Mouse (Mus musculus) limb, embryonic 13.5 days (tissue): ENCODE measurements at regions not wholly inside any gene's neighbourhood (a gene's known extent, or its start where the extent isn't known, plus 50 kb on each side); places are given as distances from the start of the nearest gene placed in this dataset.
A peak's percentile ranks its signal among the peaks of the same experiment; 100 is the strongest.
"Not testable (repeated sequence)": the region's sequence is repeated elsewhere in the genome, so short reads cannot be mapped to it uniquely, and the experiment has no call there.

ENCODE experiments used
- ATAC-seq: fragments of 200-750 bp; cut with Nextera tagmentation; 2 replicates; pipeline ENCODE4 v1.8.0; 2017; ENCODE audit warnings: low read depth, moderate number of reproducible peaks, moderate TSS enrichment; ENCODE audit not compliant: low FRiP score
- H3K27ac ChIP-seq: fragments of 300-500 bp; sonication (generic); 2 replicates; pipeline ENCODE4 v1.5.1; 2015; ENCODE audit warnings: inconsistent platforms, mild to moderate bottlenecking, moderate library complexity
- H3K27me3 ChIP-seq: fragments of 300-500 bp; sonication (generic); 2 replicates; pipeline ENCODE4 v1.6.1; 2015; ENCODE audit warnings: mild to moderate bottlenecking, inconsistent platforms
- H3K36me3 ChIP-seq: fragments of 300-500 bp; sonication (generic); 2 replicates; pipeline ENCODE4 v1.6.1; 2015; ENCODE audit warnings: inconsistent platforms, mild to moderate bottlenecking, moderate library complexity
- H3K4me1 ChIP-seq: fragments of 300-500 bp; sonication (generic); 2 replicates; pipeline ENCODE4 v1.6.1; 2015; ENCODE audit warnings: inconsistent platforms
- H3K4me2 ChIP-seq: fragments of 300-500 bp; sonication (generic); replicated peaks from 2 replicates; pipeline ENCODE4 v1.6.1; 2015; ENCODE audit warnings: inconsistent platforms, mild to moderate bottlenecking, moderate library complexity
- H3K4me3 ChIP-seq: fragments of 300-500 bp; sonication (generic); 2 replicates; pipeline ENCODE4 v1.5.1; 2015; ENCODE audit warnings: moderate library complexity, mild to moderate bottlenecking, inconsistent platforms
- H3K9ac ChIP-seq: fragments of 300-500 bp; sonication (generic); 2 replicates; pipeline ENCODE4 v1.6.1; 2015; ENCODE audit warnings: mild to moderate bottlenecking, inconsistent platforms
- H3K9me3 ChIP-seq: fragments of 300-500 bp; sonication (generic); 2 replicates; pipeline ENCODE4 v1.6.1; 2016; ENCODE audit warnings: inconsistent platforms
- WGBS: fragments of 180-500 bp; shearing (Covaris S2); methylation state at CpG from one replicate; pipeline ENCODE4 v1.1.7; 2015; 5-methylcytosine and 5-hydroxymethylcytosine counted together

- no peak overlapping the region for H3K4me2 ChIP-seq
- H3K4me1 ChIP-seq, result no peaks in the 10 kb centered on the region
- H3K27ac ChIP-seq, result no peak overlapping the region
- 85% methylated on average over 2 of the region's 2 CpGs for WGBS
- H3K27me3 ChIP-seq, result no peaks in the 10 kb centered on the region
- ATAC-seq, result no peak
- no peak overlapping the region for H3K9ac ChIP-seq
- H3K4me3 ChIP-seq, result no peak overlapping the region
- H3K9me3 ChIP-seq, result no peaks in the 10 kb centered on the region
- no peaks in the 10 kb centered on the region for H3K36me3 ChIP-seq
Measured at GRCm38 (mm10) chr5:5956716-5957115, 207.6 kb upstream of the Steap1 start.

GRCm38 (mm10) chr5:5955783-5956182 lies 206.7 kb upstream of the Steap1 start:
- Histone ChIP-seq H3K27ac (no peak overlapping the region), H3K4me3 (no peak overlapping the region), H3K4me1 (no peaks in the 10 kb centered on the region), H3K9me3 (no peaks in the 10 kb centered on the region), H3K4me2 (no peak overlapping the region), H3K27me3 (no peaks in the 10 kb centered on the region), H3K9ac (no peak overlapping the region), H3K36me3 (no peaks in the 10 kb centered on the region)
- WGBS, result 76% methylated on average over 2 of the region's 2 CpGs
- ATAC-seq, result no peak

- Histone ChIP-seq H3K27ac (no peak overlapping the region), H3K4me3 (no peak overlapping the region), H3K4me2 (no peak overlapping the region), H3K27me3 (no peaks in the 10 kb centered on the region), H3K4me1 (no peaks in the 10 kb centered on the region), H3K36me3 (no peaks in the 10 kb centered on the region), H3K9ac (no peak overlapping the region), H3K9me3 (no peaks in the 10 kb centered on the region)
- no peak for ATAC-seq
- 85% methylated on average over 3 of the region's 3 CpGs for WGBS
Measured at GRCm38 (mm10) chr5:5925796-5926195, 176.7 kb upstream of the Steap1 start.

- Histone ChIP-seq H3K4me1 (no peaks in the 10 kb centered on the region), H3K27ac (no peak overlapping the region), H3K4me3 (no peak overlapping the region), H3K4me2 (no peak overlapping the region), H3K27me3 (no peaks in the 10 kb centered on the region), H3K9ac (no peak overlapping the region), H3K36me3 (no peaks in the 10 kb centered on the region), H3K9me3 (no peaks in the 10 kb centered on the region)
- ATAC-seq, result no peak
- 62% methylated on average over 1 of the region's 1 CpGs for WGBS
Measured at GRCm38 (mm10) chr5:5916427-5916826, 167.3 kb upstream of the Steap1 start.

- no peaks in the 10 kb centered on the region for H3K36me3 ChIP-seq
- WGBS, result 91% methylated on average over 2 of the region's 2 CpGs
- no peak overlapping the region for H3K4me3 ChIP-seq
- H3K27me3 ChIP-seq, result no peaks in the 10 kb centered on the region
- H3K9me3 ChIP-seq, result no peaks in the 10 kb centered on the region
- H3K27ac ChIP-seq, result no peak overlapping the region
- no peak overlapping the region for H3K9ac ChIP-seq
- no peaks in the 10 kb centered on the region for H3K4me1 ChIP-seq
- no peak for ATAC-seq
- H3K4me2 ChIP-seq, result no peak overlapping the region
Measured at GRCm38 (mm10) chr5:5889376-5889775, 140.2 kb upstream of the Steap1 start.

- no peaks in the 10 kb centered on the region for H3K36me3 ChIP-seq
- H3K9me3 ChIP-seq, result no peaks in the 10 kb centered on the region; the same call in 1 of the 2 replicates
- no peaks in the 10 kb centered on the region for H3K27me3 ChIP-seq
- no peaks in the 10 kb centered on the region for H3K4me1 ChIP-seq
- no peak overlapping the region for H3K9ac ChIP-seq
- ATAC-seq, result no peak
- no peak overlapping the region for H3K27ac ChIP-seq
- 87% methylated on average over 5 of the region's 5 CpGs for WGBS
- no peak overlapping the region for H3K4me3 ChIP-seq
- H3K4me2 ChIP-seq, result no peak overlapping the region
Measured at GRCm38 (mm10) chr5:5873425-5873824, 124.3 kb upstream of the Steap1 start.

- 79% methylated on average over 12 of the region's 12 CpGs for WGBS
- Histone ChIP-seq H3K36me3 (no peaks in the 10 kb centered on the region), H3K4me1 (no peaks in the 10 kb centered on the region), H3K9ac (no peak overlapping the region), H3K27me3 (no peaks in the 10 kb centered on the region), H3K27ac (no peak overlapping the region), H3K4me2 (no peak overlapping the region), H3K9me3 (no peaks in the 10 kb centered on the region), H3K4me3 (no peak overlapping the region)
- ATAC-seq, result no peak
Measured at GRCm38 (mm10) chr5:5856146-5856724, 107.1 kb upstream of the Steap1 start.

GRCm38 (mm10) chr5:5845805-5846496 lies 96.8 kb upstream of the Steap1 start:
- H3K4me3 ChIP-seq, result no peak overlapping the region
- no peaks in the 10 kb centered on the region for H3K9me3 ChIP-seq
- H3K4me1 ChIP-seq, result no peaks in the 10 kb centered on the region
- no peak overlapping the region for H3K9ac ChIP-seq
- H3K27ac ChIP-seq, result no peak overlapping the region
- ATAC-seq, result peak; percentile 64; the same call in 1 of the 2 replicates
- WGBS, result 56% methylated on average over 9 of the region's 9 CpGs
- H3K27me3 ChIP-seq, result no peaks in the 10 kb centered on the region
- H3K36me3 ChIP-seq, result no peaks in the 10 kb centered on the region
- H3K4me2 ChIP-seq, result no peak overlapping the region

GRCm38 (mm10) chr5:5844312-5844711 lies 95.2 kb upstream of the Steap1 start:
- Histone ChIP-seq H3K4me2 (no peak overlapping the region), H3K4me3 (no peak overlapping the region), H3K4me1 (no peaks in the 10 kb centered on the region), H3K36me3 (no peaks in the 10 kb centered on the region), H3K9ac (no peak overlapping the region), H3K27ac (no peak overlapping the region), H3K9me3 (no peaks in the 10 kb centered on the region), H3K27me3 (no peaks in the 10 kb centered on the region)
- ATAC-seq, result no peak
- 86% methylated on average over 3 of the region's 3 CpGs for WGBS

GRCm38 (mm10) chr5:5838767-5839166 lies 89.6 kb upstream of the Steap1 start:
- H3K36me3 ChIP-seq, result no peaks in the 10 kb centered on the region
- no peak for ATAC-seq
- H3K9ac ChIP-seq, result no peak overlapping the region
- no peak overlapping the region for H3K4me3 ChIP-seq
- no peak overlapping the region for H3K4me2 ChIP-seq
- no peaks in the 10 kb centered on the region for H3K27me3 ChIP-seq
- H3K4me1 ChIP-seq, result no peaks in the 10 kb centered on the region
- H3K27ac ChIP-seq, result no peak overlapping the region
- no peaks in the 10 kb centered on the region for H3K9me3 ChIP-seq
- WGBS, result 61% methylated on average over 3 of the region's 3 CpGs

- not testable (repeated sequence) for ATAC-seq, H3K27ac ChIP-seq, H3K36me3 ChIP-seq, H3K4me2 ChIP-seq, H3K27me3 ChIP-seq, H3K9me3 ChIP-seq, H3K9ac ChIP-seq, H3K4me3 ChIP-seq, H3K4me1 ChIP-seq
- 89% methylated on average over 9 of the region's 9 CpGs for WGBS
Measured at GRCm38 (mm10) chr5:5822666-5823065, 73.5 kb upstream of the Steap1 start.
